Mouse (Mus musculus) CH12.LX (cell line): Measurements from ENCODE around the gene Foxa3.

Source experiments
- CTCF ChIP-seq, 2 experiments: IDR thresholded peaks in 1 of 2; conservative IDR thresholded peaks in 1 of 2; 2 replicates each; pipeline ENCODE4 v1.5.1; 2011 to 2012; ENCODE audit warnings: low read depth in 2 of 2, low read length in 2 of 2, improper control_type of control experiment in 1 of 2, inconsistent platforms in 1 of 2, mild to moderate bottlenecking in 1 of 2, moderate library complexity in 1 of 2
- POLR2A ChIP-seq: IDR thresholded peaks from 2 replicates; pipeline ENCODE4 v1.6.1; 2011; ENCODE audit warnings: low read depth, mild to moderate bottlenecking, improper control_type of control experiment, low read length

GRCm38 (mm10) chr7:19049252-19049651 lies 25.9 kb upstream of the Foxa3 start:
- TF ChIP-seq CTCF (conservative IDR thresholded peaks at IDR 0.05 in 1 of 2, IDR thresholded peaks at IDR 0.05 in 1 of 2; ENCODE audit: low read depth in 2 of 2, low read length in 2 of 2) (no peak), POLR2A (no peak)
